Mouse (Mus musculus) liver, embryonic 11.5 days (tissue): Measurements from ENCODE around the gene Zfp652. TPM values are rescaled to one million over a fixed set of nuclear protein-coding genes. Genes with fewer than 3 reads are reported as not detected.

Experiments
- ATAC-seq: fragments of 200-750 bp; cut with Nextera tagmentation; replicated peaks from 2 replicates; pipeline ENCODE4 v1.8.0; 2017; ENCODE audit warnings: moderate number of reproducible peaks, mild to moderate bottlenecking, moderate TSS enrichment, moderate library complexity; ENCODE audit not compliant: low FRiP score
- DNase-seq: peaks from one replicate; pipeline ENCODE4 v3.0.0-alpha.2; 2017; ENCODE audit warnings: low spot score
- H3K27ac ChIP-seq: fragments of 300-500 bp; sonication (generic); 2 replicates; pipeline ENCODE4 v1.5.1; 2014; ENCODE audit warnings: mild to moderate bottlenecking, low read depth, low read length, control low read depth
- H3K27me3 ChIP-seq: fragments of 300-500 bp; sonication (generic); replicated peaks from 2 replicates; pipeline ENCODE4 v1.6.1; 2014; ENCODE audit warnings: low read length, mixed read lengths; ENCODE audit not compliant: control insufficient read depth, insufficient read depth
- H3K36me3 ChIP-seq: fragments of 300-500 bp; sonication (generic); 2 replicates; pipeline ENCODE4 v1.6.1; 2014; ENCODE audit warnings: mild to moderate bottlenecking, low read length, moderate library complexity, mixed read lengths; ENCODE audit not compliant: control insufficient read depth, insufficient read depth
- H3K4me1 ChIP-seq: fragments of 300-500 bp; sonication (generic); replicated peaks from 2 replicates; pipeline ENCODE4 v1.6.1; 2014; ENCODE audit warnings: low read length, mixed read lengths; ENCODE audit not compliant: control insufficient read depth, insufficient read depth
- H3K4me2 ChIP-seq: fragments of 300-500 bp; sonication (generic); 2 replicates; pipeline ENCODE4 v1.6.1; 2014; ENCODE audit warnings: mild to moderate bottlenecking, control low read depth, moderate library complexity
- H3K4me3 ChIP-seq: fragments of 300-500 bp; sonication (generic); 2 replicates; pipeline ENCODE4 v1.5.1; 2014; ENCODE audit warnings: low read depth, low read length, control low read depth
- H3K9ac ChIP-seq: fragments of 300-500 bp; sonication (generic); 2 replicates; pipeline ENCODE4 v1.6.1; 2014; ENCODE audit warnings: low read depth, low read length, control low read depth
- H3K9me3 ChIP-seq: fragments of 300-500 bp; sonication (generic); 2 replicates; pipeline ENCODE4 v1.6.1; 2016; ENCODE audit warnings: low read length, inconsistent platforms, mixed read lengths; ENCODE audit not compliant: control insufficient read depth
- WGBS: fragments of 180-500 bp; shearing (Covaris S2); extraction: QIAGEN DNeasy Blood & Tissue Kit; methylation state at CpG from one replicate; pipeline ENCODE4 v1.1.7; 2014; 5-methylcytosine and 5-hydroxymethylcytosine counted together
- polyA plus RNA-seq: library from polyadenylated mRNA; unstranded; fragments of >200 nt; fragmentation: Nextera tagmentation; extraction: Ambion mirVana; gene quantifications from 2 replicates; pipeline ENCODE4 v1.2.1, GENCODE M21; 2014

Zfp652 gene
- polyA plus RNA-seq, 1 experiment from 2014 or later: 8.7 TPM

GRCm38 (mm10) chr11:95810828-95811227 lies 98.4 kb downstream of the Zfp652 start:
- Histone ChIP-seq H3K4me2 (no peak overlapping the region), H3K36me3 (no peaks in the 10 kb centered on the region), H3K27me3 (no peaks in the 10 kb centered on the region), H3K9ac (no peak overlapping the region), H3K9me3 (peaks cover 6% of the 10 kb centered on the region), H3K4me1 (peaks cover 26% of the 10 kb centered on the region), H3K27ac (no peak overlapping the region), H3K4me3 (no peak overlapping the region)
- DNase-seq (no peak), ATAC-seq (no peak)
- WGBS: 56% methylated on average over 7 of the region's 7 CpGs

GRCm38 (mm10) chr11:95811741-95812140 lies 99.3 kb downstream of the Zfp652 start:
- no peaks in the 10 kb centered on the region for H3K27me3 ChIP-seq
- no peak overlapping the region for H3K27ac ChIP-seq
- peaks cover 6% of the 10 kb centered on the region for H3K9me3 ChIP-seq
- H3K4me3 ChIP-seq: no peak overlapping the region
- H3K36me3 ChIP-seq: no peaks in the 10 kb centered on the region
- H3K4me2 ChIP-seq: no peak overlapping the region
- DNase-seq: no peak
- H3K4me1 ChIP-seq: peaks cover 26% of the 10 kb centered on the region
- H3K9ac ChIP-seq: no peak overlapping the region
- 80% methylated on average over 6 of the region's 6 CpGs for WGBS
- no peak for ATAC-seq

GRCm38 (mm10) chr11:95812224-95812623 lies 99.8 kb downstream of the Zfp652 start:
- Histone ChIP-seq H3K9ac (no peak overlapping the region), H3K36me3 (no peaks in the 10 kb centered on the region), H3K4me3 (no peak overlapping the region), H3K27me3 (no peaks in the 10 kb centered on the region), H3K9me3 (peaks cover 6% of the 10 kb centered on the region), H3K4me2 (no peak overlapping the region), H3K4me1 (peaks cover 26% of the 10 kb centered on the region), H3K27ac (no peak overlapping the region)
- ATAC-seq (no peak), DNase-seq (no peak)
- 71% methylated on average over 4 of the region's 4 CpGs for WGBS

GRCm38 (mm10) chr11:95814101-95814500 lies 101.6 kb downstream of the Zfp652 start:
- H3K4me1 ChIP-seq: peaks cover 13% of the 10 kb centered on the region
- H3K9me3 ChIP-seq: no peaks in the 10 kb centered on the region
- no peaks in the 10 kb centered on the region for H3K36me3 ChIP-seq
- no peak overlapping the region for H3K27ac ChIP-seq
- no peaks in the 10 kb centered on the region for H3K27me3 ChIP-seq
- H3K4me3 ChIP-seq: no peak overlapping the region
- no peak overlapping the region for H3K4me2 ChIP-seq
- ATAC-seq: no peak
- WGBS: 81% methylated on average over 2 of the region's 2 CpGs
- no peak for DNase-seq
- no peak overlapping the region for H3K9ac ChIP-seq

GRCm38 (mm10) chr11:95814857-95815256 lies 102.4 kb downstream of the Zfp652 start:
- ATAC-seq (no peak), DNase-seq (no peak)
- H3K9me3 ChIP-seq: no peaks in the 10 kb centered on the region
- 71% methylated on average over 5 of the region's 5 CpGs for WGBS
- no peaks in the 10 kb centered on the region for H3K27me3 ChIP-seq
- no peak overlapping the region for H3K4me2 ChIP-seq
- no peaks in the 10 kb centered on the region for H3K36me3 ChIP-seq
- H3K4me1 ChIP-seq: peaks cover 6% of the 10 kb centered on the region
- H3K9ac ChIP-seq: no peak overlapping the region
- no peak overlapping the region for H3K27ac ChIP-seq
- H3K4me3 ChIP-seq: no peak overlapping the region

GRCm38 (mm10) chr11:95815412-95815811 lies 102.9 kb downstream of the Zfp652 start:
- no peaks in the 10 kb centered on the region for H3K9me3 ChIP-seq
- H3K27ac ChIP-seq: no peak overlapping the region
- no peaks in the 10 kb centered on the region for H3K27me3 ChIP-seq
- H3K9ac ChIP-seq: no peak overlapping the region
- 74% methylated on average over 9 of the region's 9 CpGs for WGBS
- no peak overlapping the region for H3K4me3 ChIP-seq
- H3K4me2 ChIP-seq: no peak overlapping the region
- H3K36me3 ChIP-seq: no peaks in the 10 kb centered on the region
- no peak for DNase-seq
- no peak for ATAC-seq
- peaks cover 4% of the 10 kb centered on the region; the same call in 1 of the 2 replicates for H3K4me1 ChIP-seq

GRCm38 (mm10) chr11:95819138-95819537 lies 106.7 kb downstream of the Zfp652 start:
- Histone ChIP-seq H3K27ac (no peak overlapping the region), H3K27me3 (0 out of 2 replicates have a peak, but pooled peaks cover 2% of the 10 kb centered on the region), H3K9me3 (no peaks in the 10 kb centered on the region), H3K4me2 (no peak overlapping the region), H3K4me3 (no peak overlapping the region), H3K4me1 (0 out of 2 replicates have a peak, but pooled peaks cover 5% of the 10 kb centered on the region), H3K36me3 (no peaks in the 10 kb centered on the region), H3K9ac (no peak overlapping the region)
- WGBS: 81% methylated on average over 8 of the region's 8 CpGs
- DNase-seq (no peak), ATAC-seq (no peak)

GRCm38 (mm10) chr11:95821511-95821910 lies 109.0 kb downstream of the Zfp652 start:
- DNase-seq (no peak), ATAC-seq (no peak)
- Histone ChIP-seq H3K4me2 (no peak overlapping the region), H3K9ac (no peak overlapping the region), H3K27me3 (peaks cover 13% of the 10 kb centered on the region), H3K27ac (no peak overlapping the region), H3K4me1 (peaks cover 13% of the 10 kb centered on the region), H3K9me3 (no peaks in the 10 kb centered on the region), H3K36me3 (no peaks in the 10 kb centered on the region), H3K4me3 (no peak overlapping the region)
- WGBS: 85% methylated on average over 3 of the region's 3 CpGs

- Histone ChIP-seq H3K36me3 (no peaks in the 10 kb centered on the region), H3K4me1 (peaks cover 20% of the 10 kb centered on the region), H3K9me3 (no peaks in the 10 kb centered on the region), H3K4me3 (no peak overlapping the region), H3K4me2 (no peak overlapping the region), H3K9ac (no peak overlapping the region), H3K27me3 (peaks cover 13% of the 10 kb centered on the region), H3K27ac (no peak overlapping the region)
- WGBS: 92% methylated on average over 4 of the region's 4 CpGs
- ATAC-seq: no peak
- DNase-seq: no peak
These were observed 110.0 kb downstream of the Zfp652 start for GRCm38 (mm10) chr11:95822437-95822836.
